Mouse (Mus musculus): ENCODE measurements around the gene Specc1. TPM values are rescaled to one million over a fixed set of nuclear protein-coding genes. Genes with fewer than 3 reads are reported as not detected.

Specc1 gene
- total RNA-seq, 2 experiments from 2014 or later, result 4.4 to 6.3 TPM

DNA sequence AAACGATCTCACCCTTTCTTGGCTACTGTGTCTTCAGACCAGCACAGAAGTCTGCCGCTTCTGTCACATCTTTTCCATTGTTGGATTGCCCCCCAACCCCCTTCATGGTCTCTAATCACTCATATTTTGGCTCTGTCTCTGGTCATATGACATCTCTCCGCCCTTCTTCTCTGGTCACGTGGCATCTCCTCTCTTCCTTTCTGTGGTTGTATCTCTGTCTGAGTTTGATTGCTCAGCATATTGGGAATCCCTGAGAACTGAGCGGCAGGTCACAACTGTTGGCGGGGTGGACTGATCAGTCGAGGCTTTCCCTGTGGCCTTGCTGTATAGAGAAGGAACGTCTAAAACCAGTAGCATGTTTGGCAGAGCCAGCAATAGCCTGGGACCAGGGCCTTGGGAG is 10.5 kb downstream of the Specc1 start:
- DNase-seq (ENCODE audit: low spot score in 2 of 2), result no peak

DNA sequence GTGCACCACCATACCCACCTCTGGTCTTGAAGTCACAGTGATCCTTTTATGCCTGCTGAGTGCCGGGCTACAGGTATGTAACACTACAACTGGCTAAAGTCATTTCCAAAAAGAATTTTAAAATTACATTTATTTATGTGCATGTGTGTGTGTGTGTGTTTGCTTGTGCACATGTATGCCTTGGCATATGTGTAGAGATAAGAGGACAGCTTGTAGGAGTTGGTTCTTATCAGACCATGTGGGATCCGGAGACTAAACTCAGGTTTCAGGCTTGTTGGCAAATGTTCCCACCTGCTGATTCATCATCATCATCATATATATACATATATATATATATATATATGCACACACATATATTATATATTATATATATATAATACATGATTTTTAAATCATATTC is 12.3 kb downstream of the Specc1 start:
- DNase-seq (ENCODE audit: low spot score in 2 of 2), result no peak

DNA sequence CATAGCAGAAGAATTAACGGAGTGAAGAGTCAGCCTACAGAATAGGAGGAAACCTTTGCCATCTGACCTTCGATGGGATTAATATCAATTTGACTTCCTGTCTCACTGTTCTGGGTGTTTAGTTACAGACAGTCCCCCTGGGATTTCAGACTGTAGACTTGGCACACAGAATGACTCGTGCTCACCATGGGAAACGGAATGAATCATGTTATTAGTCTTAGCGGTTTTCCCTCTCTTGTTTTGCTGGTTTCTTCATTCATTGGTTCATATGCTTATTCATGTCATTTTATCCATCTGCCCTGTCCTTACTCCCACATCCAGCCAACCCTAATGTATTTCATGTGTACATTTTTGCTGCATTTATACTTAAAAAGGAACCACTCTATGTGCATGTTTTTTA is 14.3 kb downstream of the Specc1 start:
- DNase-seq (ENCODE audit: low spot score in 2 of 2), result no peak

DNA sequence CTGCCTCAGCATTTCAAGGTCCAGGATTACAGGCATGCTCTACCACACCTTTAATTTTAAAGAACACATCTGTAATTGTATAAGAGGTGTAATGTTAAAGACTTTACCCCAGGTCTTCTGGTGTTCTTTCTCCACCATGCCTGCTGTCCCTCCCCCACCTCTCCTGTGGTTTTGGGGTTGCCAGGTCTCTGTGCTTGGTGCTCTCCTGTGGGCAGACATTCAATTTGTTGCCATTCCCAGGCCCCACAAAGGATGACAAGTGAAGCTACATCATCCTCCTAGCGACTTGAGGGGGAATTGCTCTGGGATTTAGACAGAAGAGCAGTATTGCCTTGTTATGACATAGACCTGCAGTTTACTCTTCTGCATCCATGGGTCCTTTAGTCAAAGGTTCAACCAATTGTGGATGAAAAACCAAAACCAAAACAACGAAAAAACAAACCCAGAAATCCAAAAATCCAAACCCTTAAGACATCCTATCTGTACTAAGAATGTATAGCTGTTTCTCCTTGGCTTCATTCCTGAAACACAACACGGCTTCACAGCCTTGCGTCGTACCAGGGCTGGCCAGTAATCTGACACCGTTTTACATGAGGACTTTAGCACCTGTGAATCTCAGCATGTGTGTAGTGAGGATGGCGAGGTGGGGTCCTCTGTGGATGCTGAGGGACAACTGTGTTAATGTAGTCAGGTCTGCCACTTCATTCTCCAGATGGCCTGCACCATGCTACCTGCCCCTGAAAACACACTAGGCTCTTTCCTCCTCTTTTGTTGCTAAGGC is 15.1 kb downstream of the Specc1 start:
- no peak for DNase-seq (ENCODE audit: low spot score in 2 of 2)

DNA sequence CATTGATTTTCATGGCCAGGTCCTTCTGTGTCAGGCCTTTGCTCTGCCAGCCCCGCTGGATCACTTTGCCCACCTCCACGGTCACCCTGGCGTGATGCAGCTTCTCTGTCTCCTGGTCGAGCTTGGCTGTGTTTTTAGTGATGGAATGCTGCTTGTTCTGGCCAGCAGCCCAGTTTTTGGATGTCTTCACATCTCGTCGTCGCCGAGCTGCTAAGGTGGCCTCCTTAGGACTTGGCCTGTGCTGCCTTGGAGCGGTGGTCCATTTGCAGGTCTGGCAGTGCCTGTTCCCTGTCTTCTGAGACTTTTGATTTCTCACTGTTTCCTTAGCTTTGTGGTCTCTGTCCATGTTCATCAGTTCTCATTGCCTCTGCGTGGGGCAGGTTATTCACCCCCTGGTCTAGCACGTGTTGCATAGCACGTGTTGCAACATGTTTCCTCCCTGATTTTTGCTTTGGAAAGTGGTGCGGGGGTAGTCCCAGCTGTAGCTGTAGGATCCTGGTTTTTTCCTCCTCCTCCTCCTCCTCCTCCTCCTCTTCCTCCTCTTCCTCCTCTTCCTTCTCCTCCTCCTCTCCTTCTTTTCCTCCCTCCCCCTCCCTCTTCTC is 17.6 kb downstream of the Specc1 start:
- no peak for DNase-seq (ENCODE audit: low spot score in 2 of 2)

DNA sequence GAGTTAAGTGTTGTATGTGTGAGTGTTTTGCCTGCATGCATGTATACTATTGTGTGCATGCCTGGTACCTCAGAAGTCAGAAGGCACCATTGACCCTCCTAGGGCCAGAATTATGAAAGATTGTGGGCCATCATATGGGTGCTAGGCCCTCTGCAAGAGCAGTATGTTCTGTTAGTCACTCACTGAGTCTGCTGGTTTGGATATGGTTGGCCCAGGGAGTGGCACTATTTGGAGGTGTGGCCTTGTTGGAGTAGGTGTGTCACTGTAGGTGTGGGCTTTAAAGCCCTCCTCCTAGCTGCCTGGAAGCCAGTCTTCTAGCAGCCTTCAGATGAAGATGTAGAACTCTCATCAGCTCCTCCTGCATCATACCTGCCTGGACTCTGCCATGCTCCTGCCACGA is 19.2 kb downstream of the Specc1 start:
- no peak for DNase-seq (ENCODE audit: low spot score in 2 of 2)

DNA sequence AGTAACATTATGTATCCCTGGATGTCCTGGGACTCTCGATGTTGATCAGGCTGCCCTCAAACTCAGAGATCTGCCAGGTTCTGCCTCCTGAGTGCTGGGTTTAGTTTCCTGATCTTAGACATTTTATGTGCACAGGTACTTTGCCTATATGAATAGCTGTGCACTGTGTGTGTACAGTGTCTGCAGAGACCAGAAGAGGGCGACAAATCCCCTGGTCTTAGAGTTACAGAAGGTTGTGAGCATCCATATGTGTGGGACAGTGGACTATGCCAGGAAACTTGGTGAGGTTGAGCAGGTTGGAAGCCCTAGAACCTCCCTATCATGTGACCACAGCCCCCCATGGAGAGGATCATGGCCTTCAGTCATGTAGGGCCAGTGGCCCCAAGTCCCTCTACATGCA is 24.7 kb downstream of the Specc1 start:
- DNase-seq (ENCODE audit: low spot score in 2 of 2), result no peak

DNA sequence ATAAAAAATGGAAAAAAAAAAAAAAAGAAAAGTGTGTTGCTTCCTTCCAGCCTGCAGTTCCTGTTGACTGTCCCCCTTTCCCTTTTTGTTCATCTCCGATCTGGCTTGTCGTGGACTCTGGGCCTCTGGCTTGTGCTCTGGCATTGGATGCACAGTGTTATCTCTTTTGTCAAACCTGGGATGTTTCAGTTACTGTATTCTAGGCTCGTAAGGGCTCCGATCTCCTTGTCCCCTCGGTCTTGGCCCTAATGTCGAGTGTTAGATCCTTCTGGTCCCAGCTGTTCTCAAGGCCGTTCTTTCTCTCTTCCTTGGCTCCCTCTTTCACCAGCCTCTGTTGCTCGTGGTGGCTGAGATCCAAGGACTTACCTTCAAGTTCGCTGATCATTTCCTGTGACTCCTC is 26.3 kb downstream of the Specc1 start:
- DNase-seq (ENCODE audit: low spot score in 2 of 2), result no peak

DNA sequence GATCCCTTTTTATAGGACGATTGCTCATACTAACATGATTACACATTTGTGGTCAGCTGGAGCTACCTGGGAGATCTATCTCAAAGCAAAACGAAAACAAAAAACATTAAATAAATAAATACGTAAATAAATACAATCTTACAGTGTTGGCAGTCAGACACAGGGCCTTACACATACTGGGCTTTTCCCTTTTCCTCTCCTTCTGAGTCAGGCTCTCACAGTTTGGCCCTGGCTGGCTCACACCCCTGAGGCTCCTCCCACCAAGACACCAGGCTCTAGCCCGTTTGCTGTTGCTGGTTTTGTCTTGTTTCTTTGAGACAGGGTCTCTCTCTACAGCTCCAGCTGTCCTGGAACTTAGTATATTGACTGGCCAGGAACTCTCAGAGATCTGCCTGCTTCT is 30.4 kb downstream of the Specc1 start:
- DNase-seq (ENCODE audit: low spot score in 2 of 2), result no peak

DNA sequence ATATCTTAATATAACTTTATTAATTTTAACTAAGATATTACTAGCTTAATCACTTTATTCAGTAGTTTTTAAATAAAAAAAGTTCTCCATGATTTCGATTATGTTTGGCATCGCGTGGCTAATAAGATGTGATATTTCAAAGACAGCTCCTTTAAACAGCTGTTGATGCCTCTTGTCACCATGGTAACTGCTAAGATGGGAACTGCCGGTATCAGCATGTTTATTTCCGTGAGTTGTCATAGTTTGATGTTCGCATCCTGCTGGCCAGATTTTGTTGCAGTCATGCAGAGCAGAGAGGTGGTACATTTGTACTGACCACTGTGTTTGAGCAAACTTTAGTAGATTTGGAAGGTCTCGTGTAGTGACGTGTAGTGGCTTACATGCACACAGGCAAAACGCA is 33.1 kb downstream of the Specc1 start:
- DNase-seq (ENCODE audit: low spot score in 2 of 2), result no peak

DNA sequence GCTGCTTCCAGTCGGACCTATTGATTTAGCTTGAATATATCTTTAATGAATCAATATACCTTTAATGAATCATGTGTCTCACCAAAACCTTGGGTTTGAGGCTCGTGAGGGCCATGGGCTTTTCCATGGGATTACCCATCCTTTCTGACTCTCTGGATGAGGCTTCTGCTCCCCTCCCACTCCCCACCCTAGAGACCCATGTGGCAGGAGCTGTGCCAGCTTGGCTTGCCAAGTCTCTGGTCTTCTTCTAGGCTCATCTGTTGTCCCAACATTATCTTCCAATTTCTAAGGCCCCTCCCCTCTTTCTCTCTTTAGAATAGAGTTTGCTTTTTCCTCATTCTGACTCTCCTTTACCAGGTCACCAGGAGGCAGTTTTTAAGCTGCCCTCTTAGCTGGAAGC is 35.0 kb downstream of the Specc1 start:
- no peak for DNase-seq (ENCODE audit: low spot score in 2 of 2)

DNA sequence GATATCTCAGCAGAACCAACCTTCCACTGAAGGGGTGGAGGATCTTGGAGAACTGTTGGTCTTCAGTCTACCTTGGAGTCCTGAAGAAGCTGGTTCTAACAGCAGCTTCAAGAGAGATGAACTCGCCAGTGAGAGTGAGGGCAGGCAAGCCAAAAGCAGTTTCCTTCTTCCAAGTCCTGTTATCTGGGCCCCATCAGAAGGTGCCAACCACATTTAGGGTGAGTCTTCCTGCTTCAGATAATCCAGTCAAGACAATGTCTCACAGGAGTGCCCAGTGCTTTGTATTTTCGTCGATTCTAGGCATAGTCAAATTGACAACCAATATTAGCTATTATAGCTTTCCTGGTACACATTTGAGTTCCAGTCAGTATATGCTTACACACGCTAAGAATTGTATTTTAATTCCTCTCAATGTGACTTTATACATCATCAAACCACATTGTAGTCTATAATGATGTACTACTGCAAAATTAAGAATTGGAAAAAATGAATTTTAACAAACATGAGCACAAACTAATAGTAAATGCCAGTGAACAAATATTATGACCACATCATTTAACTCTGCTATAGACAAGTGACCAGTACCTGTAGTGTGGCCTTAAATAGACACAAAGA is 36.2 kb downstream of the Specc1 start:
- DNase-seq (ENCODE audit: low spot score in 2 of 2), result no peak

DNA sequence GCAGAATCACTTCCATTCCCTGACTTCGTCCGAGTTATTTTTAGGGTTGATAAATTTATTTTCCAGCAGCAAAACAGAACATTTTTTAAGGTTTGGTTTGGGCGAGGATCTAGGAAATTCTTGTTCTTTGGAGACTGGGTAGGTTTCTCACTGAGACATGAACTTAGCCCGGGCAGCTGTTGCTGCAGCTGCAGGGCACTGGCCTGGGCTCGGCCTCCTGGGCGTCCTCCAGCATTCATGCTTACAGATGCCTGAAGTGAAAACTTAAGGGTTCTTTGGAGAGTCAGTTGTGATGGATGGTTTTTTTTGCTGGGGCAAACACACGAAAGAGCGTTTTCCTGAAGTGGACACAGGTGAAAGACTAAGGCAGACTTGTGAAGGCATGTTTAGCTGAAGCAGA is 42.9 kb downstream of the Specc1 start:
- DNase-seq (ENCODE audit: low spot score in 2 of 2), result no peak

DNA sequence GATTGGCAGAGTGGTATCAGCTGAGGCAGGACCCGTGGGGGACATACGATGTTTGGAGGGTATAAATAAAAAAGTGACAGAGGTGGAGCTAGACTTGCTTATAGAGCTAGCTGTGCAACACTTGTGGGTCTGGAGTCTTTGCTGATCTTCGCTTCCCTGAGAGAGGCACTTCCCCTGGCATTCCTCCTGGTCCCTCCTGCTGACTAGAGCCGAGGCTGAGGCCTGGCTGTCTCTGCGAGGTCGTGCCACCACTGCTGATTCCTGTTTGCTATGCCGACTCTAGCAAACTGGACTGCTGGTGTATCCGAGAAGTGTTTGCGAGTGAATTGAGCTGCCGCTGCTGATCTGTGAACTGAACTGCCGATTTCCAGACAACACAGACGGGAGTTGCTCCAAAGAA is 43.5 kb downstream of the Specc1 start:
- DNase-seq (ENCODE audit: low spot score in 2 of 2), result no peak

DNA sequence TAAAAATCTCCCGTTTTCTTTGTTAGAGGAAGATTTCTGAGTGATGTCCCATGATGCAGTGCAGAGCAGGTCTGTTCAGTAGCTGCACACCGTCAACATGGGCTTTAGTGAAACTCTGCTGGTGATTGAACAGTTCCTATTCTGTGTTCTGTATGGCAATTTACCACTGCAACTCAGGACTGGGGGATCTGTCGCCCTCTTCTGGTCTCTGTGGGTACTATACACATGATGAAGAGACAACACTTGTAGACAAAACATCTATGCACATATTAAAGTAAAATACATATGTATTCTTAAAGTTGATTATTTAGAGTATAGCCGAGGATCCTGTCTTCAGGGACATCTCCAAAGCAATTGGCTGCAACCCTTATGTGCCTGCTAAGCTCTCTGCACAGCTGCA is 45.4 kb downstream of the Specc1 start:
- DNase-seq (ENCODE audit: low spot score in 2 of 2), result no peak

DNA sequence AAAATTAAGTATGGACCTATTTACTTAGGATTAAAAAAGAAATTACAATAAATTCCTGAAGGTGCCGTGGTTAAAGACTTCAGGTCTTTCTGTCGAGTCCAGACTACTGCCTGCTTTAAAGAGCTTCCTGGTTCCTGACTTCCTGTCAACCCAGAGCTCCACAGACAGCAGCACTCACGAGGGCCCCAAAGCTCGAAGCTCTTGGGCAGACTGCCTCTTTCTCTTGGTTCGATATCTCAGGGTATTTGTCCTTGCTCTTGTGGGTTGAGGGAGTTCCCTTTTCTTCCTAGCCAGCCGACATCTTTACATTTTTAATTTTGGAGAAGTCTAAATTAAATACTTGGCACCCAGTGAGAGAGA is 48.3 kb downstream of the Specc1 start:
- no peak for DNase-seq (ENCODE audit: low spot score in 2 of 2)

DNA sequence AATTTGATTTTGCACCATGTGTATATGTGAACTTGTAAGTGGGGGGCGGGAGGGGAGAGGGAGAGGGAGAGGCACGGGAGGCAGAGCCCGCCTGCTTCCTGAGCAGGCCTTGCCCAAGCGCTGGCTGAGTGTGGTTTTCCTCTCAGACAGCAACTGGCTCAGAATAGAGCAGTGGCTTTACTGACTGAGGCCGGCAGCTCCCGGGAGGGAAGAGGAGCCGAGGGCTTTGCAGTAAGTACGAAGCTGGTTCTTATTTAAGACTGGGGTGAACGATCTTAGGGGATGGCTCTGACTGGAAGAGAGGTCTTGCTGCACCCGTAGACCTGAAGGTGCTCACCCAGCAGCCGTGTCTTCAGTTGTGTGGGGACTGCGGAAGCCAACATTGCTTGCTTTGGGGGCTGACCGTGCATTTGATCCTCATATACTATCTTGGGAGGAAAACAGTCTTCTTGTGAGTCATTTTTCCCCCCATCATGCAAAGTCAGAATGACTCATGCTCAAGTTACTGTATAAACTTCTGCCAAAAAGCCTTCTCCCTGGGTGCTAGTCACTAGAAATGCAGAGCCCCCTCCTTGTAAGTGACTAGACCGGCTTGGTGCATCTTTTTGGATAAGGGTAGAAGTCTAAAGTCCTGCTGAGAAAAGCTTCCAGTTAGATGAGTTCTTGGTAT is 48.8 kb downstream of the Specc1 start:
- DNase-seq (ENCODE audit: low spot score in 2 of 2), result peak in 1 of 2 experiments; percentile 10

DNA sequence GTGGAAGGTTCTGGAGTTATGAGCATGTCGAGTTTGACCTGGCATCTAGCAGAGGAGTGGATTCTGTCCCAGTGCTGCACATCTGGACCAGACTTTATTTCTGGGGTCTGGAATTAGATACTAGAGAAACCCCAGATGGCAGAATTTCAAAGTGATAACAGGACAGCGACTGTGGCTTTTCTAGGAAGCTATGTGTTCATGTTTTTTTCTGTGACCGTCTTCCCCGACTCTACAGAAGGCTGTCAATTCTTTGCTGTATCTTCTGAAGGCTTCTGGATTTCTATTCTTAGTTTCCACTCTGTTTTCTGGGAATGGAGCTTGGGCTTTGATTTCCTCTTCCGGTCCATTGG is 49.3 kb downstream of the Specc1 start:
- DNase-seq (ENCODE audit: low spot score in 2 of 2), result no peak

DNA sequence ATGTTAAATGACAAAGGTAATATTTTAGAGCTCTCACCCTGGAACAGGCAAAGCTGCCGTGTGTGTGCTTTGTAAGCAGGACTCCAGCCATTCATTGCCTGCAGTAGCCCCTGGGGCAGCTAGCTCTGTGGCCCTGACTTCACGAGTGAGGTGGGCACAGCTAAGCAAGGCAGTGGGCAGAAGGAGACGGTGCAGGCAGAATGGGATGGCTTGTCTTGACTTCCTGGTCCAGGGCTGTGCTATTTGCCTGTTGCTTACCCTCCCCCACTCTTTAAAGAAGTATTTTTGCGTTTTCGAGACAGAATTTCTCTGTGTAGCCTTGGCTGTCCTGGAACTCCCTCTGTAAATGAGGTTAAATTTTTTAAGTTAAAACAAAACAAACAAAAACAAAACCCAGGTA is 50.1 kb downstream of the Specc1 start:
- no peak for DNase-seq (ENCODE audit: low spot score in 2 of 2)

DNA sequence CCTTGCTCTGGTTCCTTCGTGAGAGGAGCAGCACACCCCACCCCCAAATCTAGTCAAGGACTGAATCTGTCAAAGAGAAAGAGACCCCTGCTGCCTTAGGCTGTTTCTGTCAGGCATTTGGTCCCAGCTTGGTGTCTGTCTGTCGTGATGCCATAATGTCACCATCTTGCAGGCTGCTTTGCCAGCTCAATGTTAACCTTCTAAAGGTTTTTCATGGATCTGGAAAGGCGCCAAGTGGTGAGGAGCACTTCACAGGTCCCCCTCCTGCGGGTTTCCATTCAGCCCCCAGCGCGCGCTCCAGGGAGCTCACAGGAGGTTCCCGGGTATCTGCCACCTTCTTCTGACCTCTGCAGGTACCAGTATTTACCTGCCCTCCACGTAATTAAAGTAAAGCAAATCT is 51.4 kb downstream of the Specc1 start:
- no peak for DNase-seq (ENCODE audit: low spot score in 2 of 2)

DNA sequence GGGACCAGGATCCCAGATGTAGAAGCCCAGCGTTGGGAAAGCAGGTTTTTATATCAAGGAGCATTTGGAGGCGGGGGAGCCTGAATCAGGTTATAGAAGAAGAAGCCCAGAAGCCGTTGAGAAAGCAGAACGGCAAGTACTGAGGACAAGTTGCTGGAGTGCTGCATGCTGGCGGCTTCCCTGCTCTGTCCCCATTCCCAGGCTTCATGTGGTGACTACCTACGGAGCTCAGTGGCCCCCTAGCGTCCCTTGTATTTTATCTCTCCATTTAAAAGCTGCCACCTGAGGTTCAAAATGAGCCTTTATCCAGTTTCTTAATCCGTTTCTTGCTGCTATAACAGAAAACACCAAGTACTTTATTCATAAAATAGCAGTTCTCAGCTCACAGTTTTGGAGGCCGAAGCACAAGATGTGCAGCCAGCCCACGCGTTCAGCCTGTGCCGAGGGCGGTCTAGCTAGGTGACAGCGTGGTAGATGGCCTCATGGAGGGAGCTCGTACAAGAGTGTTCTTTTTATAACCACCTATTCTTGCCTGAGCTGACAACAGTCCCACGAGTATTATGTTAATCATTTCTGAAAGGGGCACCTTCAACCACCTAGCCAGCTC is 54.2 kb downstream of the Specc1 start:
- no peak for DNase-seq (ENCODE audit: low spot score in 2 of 2)

DNA sequence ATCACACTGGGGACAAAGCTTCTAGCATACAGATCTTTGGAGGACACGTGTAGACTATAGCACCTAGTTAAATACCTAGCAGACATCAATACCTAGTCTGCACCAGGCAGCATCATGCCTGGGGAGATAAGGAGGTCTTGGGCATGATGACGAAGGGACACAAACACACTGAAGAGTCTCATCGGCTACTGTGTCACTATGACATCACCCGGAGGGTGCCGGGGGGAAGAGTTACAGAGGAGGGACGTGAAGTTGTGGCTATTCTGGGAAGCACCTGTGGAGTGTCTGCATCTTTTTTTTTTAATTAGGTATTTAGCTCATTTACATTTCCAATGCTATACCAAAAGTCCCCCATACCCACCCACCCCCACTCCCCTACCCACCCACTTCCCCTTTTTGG is 55.5 kb downstream of the Specc1 start:
- DNase-seq (ENCODE audit: low spot score in 2 of 2), result no peak
